Mouse (Mus musculus): Measurements from ENCODE around the gene Gbf1. TPM values are rescaled to one million over a fixed set of nuclear protein-coding genes. Genes with fewer than 3 reads are reported as not detected.

Gene Gbf1
- polyA plus RNA-seq, 1 experiment: 40.8 TPM

DNA sequence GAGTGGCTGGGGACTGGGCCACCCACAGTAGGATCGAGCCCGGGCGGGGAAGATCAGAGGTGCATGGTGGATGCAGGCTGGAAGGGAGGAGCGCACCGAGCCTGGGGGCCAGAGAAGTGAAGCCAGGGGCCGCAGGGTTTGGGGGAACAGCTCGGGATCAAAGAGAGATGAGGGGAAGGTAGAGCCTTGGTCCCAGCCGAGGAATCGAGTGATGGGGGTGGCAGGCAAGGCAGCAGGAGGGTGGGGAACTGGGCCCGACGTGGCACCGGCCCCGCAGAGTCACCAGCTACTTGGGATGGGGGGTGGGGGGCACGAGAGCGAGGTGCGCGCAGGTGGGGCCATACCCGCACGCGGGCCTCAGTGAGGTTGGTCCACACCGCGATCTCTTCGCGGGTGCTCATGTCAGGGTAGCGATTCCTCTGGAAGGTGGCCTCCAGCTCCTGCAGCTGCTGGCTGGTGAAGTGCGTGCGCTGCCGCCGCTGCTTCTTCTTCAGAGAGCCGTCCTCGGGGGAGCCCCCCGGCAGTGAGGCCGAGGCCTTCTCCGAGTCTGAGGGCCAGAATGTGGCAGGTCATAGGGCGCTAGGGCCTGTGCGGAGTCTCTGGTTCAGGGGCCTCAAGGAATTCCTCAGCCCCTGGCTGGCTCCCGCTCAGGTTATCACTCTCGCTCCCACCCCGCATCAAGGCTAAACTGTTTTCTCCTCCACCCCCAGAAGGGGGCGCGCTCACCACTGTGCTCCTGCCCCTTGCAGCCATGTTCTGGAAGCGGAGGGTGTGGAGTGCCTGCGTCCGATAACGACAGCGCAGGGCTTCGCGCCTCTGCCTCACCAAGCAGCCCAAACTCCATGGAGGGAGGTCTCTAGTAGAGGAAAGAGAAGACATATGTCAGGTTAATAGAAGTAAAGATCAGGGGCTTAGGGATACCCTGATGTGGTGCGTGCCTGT is 15.4 kb upstream of the Gbf1 start:
- Histone ChIP-seq H3K79me2 (ENCODE audit: control insufficient read depth, insufficient read depth) (no peaks in the 10 kb centered on the region), H3K79me3 (ENCODE audit: low read depth) (no peaks in the 10 kb centered on the region), H3K36me3 (ENCODE audit: control insufficient read depth, insufficient read depth) (no peaks in the 10 kb centered on the region), H3K27me3 (ENCODE audit: control insufficient read depth, insufficient read depth, insufficient read length) (no peaks in the 10 kb centered on the region), H3ac (ENCODE audit: control insufficient read depth, insufficient read length, low read depth) (no peak overlapping the region), H3K4me3 (ENCODE audit: insufficient read depth, poor library complexity, severe bottlenecking) (no peak overlapping the region)
- TF ChIP-seq CTCF (IDR thresholded peaks at IDR 0.05; ENCODE audit: control insufficient read depth, insufficient read depth, insufficient read length): peak; percentile 14
- TF ChIP-seq USF1 (IDR thresholded peaks at IDR 0.05; ENCODE audit: low read depth): no peak

DNA sequence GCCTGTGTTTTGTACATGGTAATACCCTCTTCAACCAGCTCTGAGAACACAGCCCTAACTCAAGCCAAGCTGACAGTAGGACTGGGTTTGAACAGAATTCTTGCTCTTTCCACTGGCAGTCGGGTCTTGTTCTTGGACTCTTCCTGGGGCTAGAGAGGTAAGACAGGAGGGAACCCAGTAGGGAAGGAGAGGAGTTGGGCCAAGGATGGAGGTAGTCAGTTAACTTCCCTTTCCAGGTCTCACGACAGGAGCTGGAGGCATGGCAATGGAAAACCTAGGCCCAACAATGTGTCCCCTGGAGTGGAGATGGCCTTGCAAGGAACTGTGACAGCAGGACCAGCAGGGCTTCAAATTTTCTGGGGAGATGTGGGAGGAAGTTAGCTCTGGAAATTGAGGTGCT is 12.0 kb upstream of the Gbf1 start:
- H3K36me3 ChIP-seq (ENCODE audit: control insufficient read depth, insufficient read depth): no peaks in the 10 kb centered on the region
- no peak overlapping the region for H3K4me3 ChIP-seq (ENCODE audit: insufficient read depth, poor library complexity, severe bottlenecking)
- TF ChIP-seq CTCF (IDR thresholded peaks at IDR 0.05; ENCODE audit: control insufficient read depth, insufficient read depth, insufficient read length): no peak
- TF ChIP-seq FOSL1 (IDR thresholded peaks at IDR 0.05; ENCODE audit: insufficient read depth, low read length, poor library complexity, severe bottlenecking): no peak
- no peak for TF ChIP-seq MYOD1 (IDR thresholded peaks at IDR 0.05; ENCODE audit: control insufficient read depth, insufficient read length, low read depth)
- no peak for TF ChIP-seq MAX (IDR thresholded peaks at IDR 0.05)
- no peak for TF ChIP-seq MYOG (IDR thresholded peaks at IDR 0.05; ENCODE audit: control insufficient read depth, extremely low read depth, insufficient read length)
- no peak for TF ChIP-seq USF1 (IDR thresholded peaks at IDR 0.05; ENCODE audit: low read depth)
- no peak for TF ChIP-seq CEBPB (IDR thresholded peaks at IDR 0.05; ENCODE audit: low read depth)
- H3ac ChIP-seq (ENCODE audit: control insufficient read depth, insufficient read length, low read depth): no peak overlapping the region
- no peaks in the 10 kb centered on the region for H3K79me3 ChIP-seq (ENCODE audit: low read depth)
- no peaks in the 10 kb centered on the region for H3K27me3 ChIP-seq (ENCODE audit: control insufficient read depth, insufficient read depth, insufficient read length)
- no peaks in the 10 kb centered on the region for H3K79me2 ChIP-seq (ENCODE audit: control insufficient read depth, insufficient read depth)

DNA sequence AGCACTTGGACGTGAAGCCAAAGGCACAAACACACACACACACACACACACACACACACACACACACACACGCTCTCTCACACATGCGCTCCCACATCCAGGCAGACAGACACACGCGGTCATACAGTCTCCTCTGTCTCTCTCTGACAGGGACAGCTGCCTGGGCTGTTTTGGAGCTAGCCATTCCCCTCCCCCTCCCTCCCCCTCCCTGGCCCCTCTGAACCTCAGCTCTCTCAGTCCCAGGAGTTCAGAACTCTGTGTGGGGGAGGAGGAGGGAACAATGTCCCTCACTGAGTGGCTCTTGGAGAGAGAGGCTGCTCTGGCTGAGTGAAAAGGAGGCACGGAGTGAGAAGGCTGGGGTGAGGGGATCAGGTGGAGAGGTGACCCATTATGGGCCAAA is 11.2 kb upstream of the Gbf1 start:
- no peaks in the 10 kb centered on the region for H3K79me3 ChIP-seq (ENCODE audit: low read depth)
- H3K79me2 ChIP-seq (ENCODE audit: control insufficient read depth, insufficient read depth): no peaks in the 10 kb centered on the region
- no peaks in the 10 kb centered on the region for H3K36me3 ChIP-seq (ENCODE audit: control insufficient read depth, insufficient read depth)
- H3K27me3 ChIP-seq (ENCODE audit: control insufficient read depth, insufficient read depth, insufficient read length): no peaks in the 10 kb centered on the region
- H3K4me3 ChIP-seq (ENCODE audit: insufficient read depth, poor library complexity, severe bottlenecking): no peak overlapping the region
- TF ChIP-seq USF1 (IDR thresholded peaks at IDR 0.05; ENCODE audit: low read depth) (no peak), CTCF (IDR thresholded peaks at IDR 0.05; ENCODE audit: control insufficient read depth, insufficient read depth, insufficient read length) (no peak), FOSL1 (IDR thresholded peaks at IDR 0.05; ENCODE audit: insufficient read depth, low read length, poor library complexity, severe bottlenecking) (no peak), CEBPB (IDR thresholded peaks at IDR 0.05; ENCODE audit: low read depth) (no peak), MAX (IDR thresholded peaks at IDR 0.05) (no peak), MYOD1 (IDR thresholded peaks at IDR 0.05; ENCODE audit: control insufficient read depth, insufficient read length, low read depth) (no peak), MYOG (IDR thresholded peaks at IDR 0.05; ENCODE audit: control insufficient read depth, extremely low read depth, insufficient read length) (no peak)
- no peak overlapping the region for H3ac ChIP-seq (ENCODE audit: control insufficient read depth, insufficient read length, low read depth)

DNA sequence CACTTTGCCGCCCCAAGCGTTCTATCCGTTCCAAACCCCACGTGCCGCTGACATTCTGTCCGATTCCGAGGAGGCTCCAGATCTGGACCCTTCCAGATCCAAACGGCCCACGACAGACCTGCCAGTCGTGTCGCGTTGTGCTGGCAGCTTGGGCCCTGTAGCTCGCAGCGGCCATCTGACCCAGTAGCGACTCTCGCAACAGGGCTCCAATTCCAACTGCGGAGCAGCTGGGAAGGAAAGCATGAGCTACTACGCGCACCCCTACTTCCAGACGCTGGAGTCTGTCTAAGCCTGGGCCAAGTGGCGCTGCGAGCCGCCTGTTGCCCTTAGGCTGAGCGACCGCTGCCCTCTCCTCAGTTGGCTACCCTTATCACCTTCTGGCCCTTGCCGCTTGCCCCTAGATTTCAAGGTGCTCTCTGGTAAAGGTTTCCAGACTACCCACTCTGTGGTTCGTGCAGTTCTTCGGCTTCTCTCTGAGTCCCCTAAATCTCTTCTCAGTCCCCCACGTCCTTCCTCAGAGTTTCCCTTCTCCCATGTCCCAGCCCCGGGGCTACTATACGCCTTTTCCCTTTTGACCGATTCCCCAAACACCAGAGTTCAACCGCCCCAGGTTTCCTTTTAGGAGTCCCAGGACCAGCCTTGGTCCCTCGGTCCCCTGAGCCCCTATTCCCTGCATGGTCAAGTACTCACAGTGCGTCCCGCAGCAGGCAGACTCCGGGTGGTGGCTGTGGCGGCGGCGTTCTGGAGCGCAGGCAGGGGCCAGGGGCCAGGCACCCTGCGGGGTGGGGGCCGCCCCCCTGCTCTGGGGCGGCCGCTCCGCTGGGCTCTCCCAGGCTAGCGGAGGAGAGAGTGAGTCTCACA is 4.6 kb upstream of the Gbf1 start, which contains the start of gene Pitx3:
Pitx3 (minus strand) TSS at position 816 of the 861 bp plus-strand sequence.
- H3ac ChIP-seq (ENCODE audit: control insufficient read depth, insufficient read length, low read depth): peak within 1 kb of the TSS; percentile 49
- peak within 1 kb of the TSS; percentile 18 for H3K4me3 ChIP-seq (ENCODE audit: insufficient read depth, poor library complexity, severe bottlenecking)
- no peaks in the 10 kb centered on the region for H3K27me3 ChIP-seq (ENCODE audit: control insufficient read depth, insufficient read depth, insufficient read length)
- TF ChIP-seq USF1 (IDR thresholded peaks at IDR 0.05; ENCODE audit: low read depth) (no peak), CTCF (IDR thresholded peaks at IDR 0.05; ENCODE audit: control insufficient read depth, insufficient read depth, insufficient read length) (no peak), FOSL1 (IDR thresholded peaks at IDR 0.05; ENCODE audit: insufficient read depth, low read length, poor library complexity, severe bottlenecking) (no peak), MYOD1 (IDR thresholded peaks at IDR 0.05; ENCODE audit: control insufficient read depth, insufficient read length, low read depth) (no peak), CEBPB (IDR thresholded peaks at IDR 0.05; ENCODE audit: low read depth) (no peak), MYOG (IDR thresholded peaks at IDR 0.05; ENCODE audit: control insufficient read depth, extremely low read depth, insufficient read length) (no peak), MAX (IDR thresholded peaks at IDR 0.05) (no peak)
- peaks cover 4% of the 10 kb centered on the region for H3K79me2 ChIP-seq (ENCODE audit: control insufficient read depth, insufficient read depth)
- peaks cover 1% of the 10 kb centered on the region for H3K79me3 ChIP-seq (ENCODE audit: low read depth)
- no peaks in the 10 kb centered on the region for H3K36me3 ChIP-seq (ENCODE audit: control insufficient read depth, insufficient read depth)

DNA sequence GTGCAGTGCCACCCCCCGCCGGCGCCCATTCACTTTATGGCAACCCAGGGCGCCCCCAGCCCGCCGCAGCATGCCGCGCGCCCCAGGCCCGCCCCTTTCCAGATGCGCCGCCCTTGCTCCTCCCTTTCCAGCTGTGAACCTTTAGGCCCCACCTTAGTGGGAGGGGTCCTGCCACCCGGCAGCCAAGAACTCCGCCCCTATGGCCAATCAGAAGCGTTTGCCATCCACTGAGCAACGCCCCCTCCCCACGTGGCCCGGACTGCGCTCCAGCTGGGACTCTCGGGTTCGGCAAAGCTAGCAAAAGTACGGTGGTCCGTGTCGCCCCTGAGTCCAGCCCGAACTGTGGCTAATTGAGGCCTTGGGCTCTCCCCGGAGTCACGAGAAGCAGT is 3.9 kb upstream of the Gbf1 start:
- Histone ChIP-seq H3K27me3 (ENCODE audit: control insufficient read depth, insufficient read depth, insufficient read length) (no peaks in the 10 kb centered on the region), H3K79me3 (ENCODE audit: low read depth) (peaks cover 4% of the 10 kb centered on the region), H3K79me2 (ENCODE audit: control insufficient read depth, insufficient read depth) (peaks cover 10% of the 10 kb centered on the region), H3ac (ENCODE audit: control insufficient read depth, insufficient read length, low read depth) (peak overlapping the region; percentile 49), H3K36me3 (ENCODE audit: control insufficient read depth, insufficient read depth) (no peaks in the 10 kb centered on the region), H3K4me3 (ENCODE audit: insufficient read depth, poor library complexity, severe bottlenecking) (peak overlapping the region; percentile 18)
- TF ChIP-seq MYOD1 (IDR thresholded peaks at IDR 0.05; ENCODE audit: control insufficient read depth, insufficient read length, low read depth): no peak
- TF ChIP-seq MYOG (IDR thresholded peaks at IDR 0.05; ENCODE audit: control insufficient read depth, extremely low read depth, insufficient read length): no peak
- no peak for TF ChIP-seq FOSL1 (IDR thresholded peaks at IDR 0.05; ENCODE audit: insufficient read depth, low read length, poor library complexity, severe bottlenecking)
- no peak for TF ChIP-seq CTCF (IDR thresholded peaks at IDR 0.05; ENCODE audit: control insufficient read depth, insufficient read depth, insufficient read length)
- TF ChIP-seq USF1 (IDR thresholded peaks at IDR 0.05; ENCODE audit: low read depth): peak; percentile 82
- TF ChIP-seq CEBPB (IDR thresholded peaks at IDR 0.05; ENCODE audit: low read depth): no peak
- peak; percentile 41 for TF ChIP-seq MAX (IDR thresholded peaks at IDR 0.05)
